Mouse (Mus musculus): ENCODE data around the gene Exo5. TPM values are rescaled to one million over a fixed set of nuclear protein-coding genes. Genes with fewer than 3 reads are reported as not detected.

The Exo5 gene
- total RNA-seq, 2 experiments from 2014 or later = 0.91 to 1.7 TPM

Small RNA genes lying within 50 kb of the gene (microRNA-seq; reads per million reads assigned to microRNA genes)
- gene Mir7015 = not detected

Other genes starting within 250 kb of the Exo5 start
- gene Kcnq4, start 176.4 kb downstream of the Exo5 start, total RNA-seq (2021) = 10 to 100 TPM; 14.2 to 17.0 TPM
- 10 to 100 TPM; 35.5 to 38.0 TPM for gene Nfyc, start 93.4 kb downstream of the Exo5 start, total RNA-seq (2021)
- under 1 TPM in 1 of 2 experiments, not detected in 1; 0.05 TPM for gene Rims3, start 70.2 kb downstream of the Exo5 start, total RNA-seq (2021)
- under 1 TPM; 0.53 to 0.66 TPM for gene Zfp69, start 26.7 kb upstream of the Exo5 start, total RNA-seq (2021)
- 10 to 100 TPM; 13.5 to 17.3 TPM for gene Smap2, start 92.2 kb upstream of the Exo5 start, total RNA-seq (2021)
- under 1 TPM; 0.18 to 0.19 TPM for gene Col9a2, start 114.4 kb upstream of the Exo5 start, total RNA-seq (2021)
- gene Zmpste24, start 173.2 kb upstream of the Exo5 start, total RNA-seq (2021) = 10 to 100 TPM; 18.9 to 19.0 TPM
- gene Tmco2, start 184.2 kb upstream of the Exo5 start, total RNA-seq (2021) = not detected